Mouse (Mus musculus) liver, postnatal 0 days (tissue): ENCODE results near the gene Atp11a. TPM values are rescaled to one million over a fixed set of nuclear protein-coding genes. Genes with fewer than 3 reads are reported as not detected.
A peak's percentile ranks its signal among the peaks of the same experiment; 100 is the strongest.

Experiments
- ATAC-seq: fragments of 200-750 bp; cut with Nextera tagmentation; 2 replicates; pipeline ENCODE4 v1.8.0; 2017; ENCODE audit warnings: mild to moderate bottlenecking, moderate library complexity
- DNase-seq: peaks from one replicate; pipeline ENCODE4 v3.0.0-alpha.2; 2016
- H3K27ac ChIP-seq: fragments of 300-500 bp; sonication (generic); 2 replicates; pipeline ENCODE4 v1.5.1; 2014; ENCODE audit warnings: antibody characterized with exemption, moderate library complexity, mild to moderate bottlenecking, low read depth
- H3K27me3 ChIP-seq: fragments of 300-500 bp; sonication (generic); 2 replicates; pipeline ENCODE4 v1.6.1; 2014; ENCODE audit warnings: low read length, control low read depth, mixed read lengths; ENCODE audit not compliant: insufficient read depth
- H3K36me3 ChIP-seq: fragments of 300-500 bp; sonication (generic); replicated peaks from 2 replicates; pipeline ENCODE4 v1.6.1; 2014; ENCODE audit warnings: mild to moderate bottlenecking, control low read depth, low read length, moderate library complexity, mixed read lengths; ENCODE audit not compliant: insufficient read depth
- H3K4me1 ChIP-seq: fragments of 300-500 bp; sonication (generic); 2 replicates; pipeline ENCODE4 v1.6.1; 2014; ENCODE audit warnings: antibody characterized with exemption, mild to moderate bottlenecking, control low read depth; ENCODE audit not compliant: insufficient read depth
- H3K4me2 ChIP-seq: fragments of 300-500 bp; sonication (generic); 2 replicates; pipeline ENCODE4 v1.6.1; 2014; ENCODE audit warnings: low read depth, mild to moderate bottlenecking, low read length, moderate library complexity, mixed read lengths
- H3K4me3 ChIP-seq: fragments of 300-500 bp; sonication (generic); 2 replicates; pipeline ENCODE4 v1.5.1; 2014; ENCODE audit warnings: low read depth, low read length
- H3K9ac ChIP-seq: fragments of 300-500 bp; sonication (generic); replicated peaks from 2 replicates; pipeline ENCODE4 v1.6.1; 2014; ENCODE audit warnings: mild to moderate bottlenecking, moderate library complexity
- H3K9me3 ChIP-seq: fragments of 300-500 bp; sonication (generic); 2 replicates; pipeline ENCODE4 v1.6.1; 2016; ENCODE audit warnings: mild to moderate bottlenecking, control low read depth, low read length, mixed read lengths
- CTCF ChIP-seq: sonication (generic); IDR thresholded peaks from 2 replicates; pipeline ENCODE4 v1.5.1; 2016; ENCODE audit warnings: antibody characterized with exemption, low read depth
- EP300 ChIP-seq: IDR thresholded peaks from 2 replicates; pipeline ENCODE4 v1.6.1; 2016; ENCODE audit warnings: antibody characterized with exemption, low read depth, mild to moderate bottlenecking
- WGBS: fragments of 180-500 bp; shearing (Covaris S2); extraction: QIAGEN DNeasy Blood & Tissue Kit; methylation state at CpG from one replicate; pipeline ENCODE4 v1.1.7; 2014; ENCODE audit not compliant: insufficient replicate concordance; 5-methylcytosine and 5-hydroxymethylcytosine counted together
- polyA plus RNA-seq: library from polyadenylated mRNA; unstranded; fragments of >200 nt; fragmentation: Nextera tagmentation; extraction: Ambion mirVana; gene quantifications from 2 replicates; pipeline ENCODE4 v1.2.1, GENCODE M21; 2015

The Atp11a gene
- polyA plus RNA-seq, result 0.90 and 1.1 TPM in 2 replicates

DNA sequence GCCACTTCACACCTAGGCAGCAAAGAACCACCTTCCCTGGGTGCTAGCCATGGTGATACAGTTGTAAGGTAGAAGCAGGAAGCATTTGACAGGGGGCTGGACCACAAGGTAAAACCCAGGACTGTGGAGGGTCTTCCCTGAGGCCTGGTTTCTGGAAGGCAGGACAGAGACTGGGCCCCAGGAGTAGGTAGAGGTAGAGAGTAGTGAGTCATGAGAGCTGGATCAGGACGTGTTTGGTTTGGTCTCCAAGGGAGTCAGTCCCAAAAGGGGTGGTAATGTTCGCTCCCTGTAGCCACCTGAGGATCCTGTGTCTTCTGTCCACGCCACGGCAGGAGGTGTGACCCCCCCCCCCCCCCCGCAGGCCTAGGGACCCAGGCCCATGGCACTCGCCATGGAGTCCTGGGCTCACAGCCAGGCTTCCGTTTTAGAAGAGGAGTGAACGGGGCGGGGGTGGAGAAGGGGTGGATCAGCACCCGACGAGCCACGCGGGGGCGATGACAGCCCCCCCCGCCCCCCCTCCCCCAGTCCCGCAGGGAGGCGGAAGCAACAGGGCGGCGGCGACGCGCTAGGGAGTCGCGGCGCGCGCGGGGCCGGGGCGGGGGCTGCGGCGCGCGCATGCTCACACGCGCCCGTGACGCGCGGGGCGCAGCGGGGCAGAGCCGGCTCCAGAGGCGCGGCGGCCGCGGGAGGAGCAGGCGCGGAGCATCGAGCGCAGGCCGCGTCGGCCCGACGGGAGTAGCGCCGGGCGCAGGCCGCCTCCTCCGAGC is at the start of gene Atp11a:
Atp11a (plus strand) TSS at position 624 of the 767 bp plus-strand sequence.
- Histone ChIP-seq H3K4me1 (peaks cover 6% of the 10 kb centered on the region; the same call in 1 of the 2 replicates), H3K9me3 (no peaks in the 10 kb centered on the region), H3K36me3 (no peaks in the 10 kb centered on the region), H3K4me3 (peak within 1 kb of the TSS; percentile 52), H3K27me3 (peaks cover 41% of the 10 kb centered on the region), H3K27ac (peak within 1 kb of the TSS; percentile 53), H3K4me2 (peak within 1 kb of the TSS; percentile 73), H3K9ac (peak within 1 kb of the TSS; percentile 66)
- WGBS, result 5% methylated on average over 25 of the region's 62 CpGs
- no peak for TF ChIP-seq EP300
- no peak for TF ChIP-seq CTCF
- DNase-seq (peak; percentile 61), ATAC-seq (peak; percentile 80)

DNA sequence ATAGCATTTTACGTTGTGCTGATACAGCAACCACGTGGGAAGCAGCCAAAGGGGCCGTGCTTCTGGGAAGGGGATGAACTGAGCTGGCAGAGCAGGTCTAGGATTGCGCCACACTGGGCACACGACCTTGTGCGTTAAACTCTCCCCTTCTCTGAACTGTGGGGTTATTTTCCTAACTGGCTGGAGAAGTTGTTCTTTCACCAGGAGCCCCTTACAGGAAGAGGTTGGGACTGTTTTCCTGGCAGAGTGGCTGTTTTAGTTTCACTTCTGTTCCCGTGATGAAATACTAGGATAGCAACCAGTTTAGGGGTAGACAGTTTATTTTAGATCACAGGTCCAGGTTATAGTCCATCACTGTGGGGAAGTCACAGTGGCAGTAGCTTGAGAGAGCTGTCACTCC is 45.2 kb upstream of the Atp11a start:
- Histone ChIP-seq H3K4me3 (no peak overlapping the region), H3K27me3 (no peaks in the 10 kb centered on the region), H3K9ac (no peak overlapping the region), H3K4me2 (peak overlapping the region; percentile 35), H3K9me3 (no peaks in the 10 kb centered on the region; the same call in 1 of the 2 replicates), H3K36me3 (no peaks in the 10 kb centered on the region), H3K27ac (no peak overlapping the region; the same call in 1 of the 2 replicates), H3K4me1 (no peaks in the 10 kb centered on the region)
- WGBS, result 46% methylated on average over 7 of the region's 7 CpGs
- ATAC-seq, result peak; percentile 89
- DNase-seq, result peak; percentile 45
- TF ChIP-seq EP300, result 0 out of 2 replicates have a peak, but pooled peaks have one; percentile 16
- TF ChIP-seq CTCF, result no peak

DNA sequence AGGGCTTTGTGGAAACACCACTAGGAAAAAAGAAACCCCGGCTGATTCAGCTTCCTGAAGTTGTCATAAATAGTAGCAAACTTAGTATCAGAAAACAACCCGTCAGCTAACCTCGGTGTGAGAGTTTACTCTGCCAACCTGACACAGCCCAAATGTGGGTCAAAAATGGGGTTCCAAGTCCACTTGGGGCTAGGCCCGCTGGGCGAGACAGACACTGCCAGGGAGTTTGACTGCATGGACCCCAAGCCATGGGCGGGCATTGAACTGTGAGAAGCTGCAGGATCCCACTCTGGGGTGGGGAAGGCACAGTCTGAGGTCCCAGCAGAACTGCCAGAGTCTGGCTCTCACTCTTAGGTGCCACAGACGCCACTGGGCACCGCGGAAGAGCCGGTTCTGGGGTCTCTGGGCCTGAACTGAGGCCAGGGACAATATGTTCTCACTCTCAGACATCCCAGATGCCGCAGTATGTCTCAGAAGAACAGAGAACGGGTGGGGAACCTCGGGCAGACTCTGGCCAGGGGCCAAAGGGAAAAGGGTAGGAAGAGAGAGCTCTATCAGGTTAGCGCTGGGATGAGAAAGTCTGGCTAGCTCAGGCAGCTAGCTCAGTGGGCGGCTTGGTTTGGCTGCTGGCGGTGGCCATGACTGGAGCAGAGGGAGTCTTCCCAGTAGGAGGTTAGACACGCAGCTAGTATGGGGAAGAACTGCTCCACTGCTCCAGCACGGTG is 40.8 kb upstream of the Atp11a start:
- ATAC-seq (no peak), DNase-seq (no peak)
- Histone ChIP-seq H3K27ac (no peak overlapping the region), H3K9me3 (no peaks in the 10 kb centered on the region), H3K36me3 (no peaks in the 10 kb centered on the region), H3K4me3 (no peak overlapping the region), H3K4me2 (no peak overlapping the region), H3K27me3 (no peaks in the 10 kb centered on the region), H3K4me1 (peaks cover 1% of the 10 kb centered on the region), H3K9ac (no peak overlapping the region)
- TF ChIP-seq CTCF (no peak), EP300 (no peak)
- 72% methylated on average over 18 of the region's 18 CpGs for WGBS

- Histone ChIP-seq H3K9ac (no peak overlapping the region), H3K4me2 (no peak overlapping the region), H3K4me1 (peaks cover 5% of the 10 kb centered on the region), H3K9me3 (no peaks in the 10 kb centered on the region), H3K36me3 (no peaks in the 10 kb centered on the region), H3K27ac (no peak overlapping the region), H3K4me3 (no peak overlapping the region), H3K27me3 (no peaks in the 10 kb centered on the region)
- DNase-seq (no peak), ATAC-seq (no peak)
- no peak for TF ChIP-seq EP300
- no peak for TF ChIP-seq CTCF
- WGBS, result 69% methylated on average over 9 of the region's 9 CpGs
Observed at GRCm38 (mm10) chr8:12719091-12719490, 37.7 kb upstream of the Atp11a start.

DNA sequence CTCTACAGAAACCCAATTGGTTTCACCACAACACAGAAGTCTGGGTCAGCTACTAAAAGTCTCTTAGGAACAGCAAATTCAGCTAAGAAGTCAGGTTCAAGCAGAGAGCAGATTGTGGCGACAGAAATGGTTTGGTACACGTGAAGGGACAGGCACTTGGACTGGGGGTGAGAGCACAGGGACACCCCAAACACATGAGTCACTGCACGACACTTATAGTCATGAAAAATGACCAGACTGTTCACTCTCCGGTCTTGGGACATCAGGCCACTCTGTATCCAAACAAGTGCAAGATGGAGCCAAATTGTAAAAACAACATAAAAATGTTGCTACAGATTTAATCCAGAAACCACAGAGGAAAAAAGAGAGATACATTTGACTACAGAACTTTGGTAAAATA is 28.2 kb upstream of the Atp11a start:
- TF ChIP-seq EP300, result no peak
- TF ChIP-seq CTCF, result no peak
- H3K27ac ChIP-seq, result 0 out of 2 replicates have a peak overlapping the region, but pooled peaks have one; percentile 29
- no peak for ATAC-seq
- no peak overlapping the region for H3K4me3 ChIP-seq
- H3K4me2 ChIP-seq, result no peak overlapping the region
- H3K4me1 ChIP-seq, result no peaks in the 10 kb centered on the region
- H3K9ac ChIP-seq, result no peak overlapping the region
- peaks cover 8% of the 10 kb centered on the region; the same call in 1 of the 2 replicates for H3K27me3 ChIP-seq
- H3K9me3 ChIP-seq, result no peaks in the 10 kb centered on the region
- no peaks in the 10 kb centered on the region for H3K36me3 ChIP-seq
- no peak for DNase-seq
- WGBS, result 61% methylated on average over 4 of the region's 4 CpGs

DNA sequence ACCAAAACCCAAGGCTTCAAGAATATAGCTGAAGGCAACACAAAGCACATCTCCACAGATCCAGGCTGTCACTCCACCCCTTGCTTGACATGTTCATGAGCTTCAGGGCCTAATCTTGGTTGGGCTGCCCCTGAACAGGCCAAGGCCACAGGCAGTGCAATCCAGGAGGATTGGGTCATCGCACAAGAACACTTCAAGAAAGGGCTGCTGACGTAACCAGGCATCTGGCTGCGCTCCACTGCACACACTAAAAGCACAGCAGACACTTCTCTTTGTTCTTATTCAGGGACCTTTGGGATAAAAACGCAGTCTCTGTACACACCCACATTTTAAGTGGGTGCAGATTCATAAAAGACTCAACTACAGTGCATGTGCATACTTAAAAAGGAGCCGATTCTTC is 26.0 kb upstream of the Atp11a start:
- TF ChIP-seq CTCF (no peak), EP300 (no peak)

More for the DNA sequence above, 26.0 kb upstream of the Atp11a start:
- DNase-seq (no peak), ATAC-seq (no peak)
- Histone ChIP-seq H3K36me3 (no peaks in the 10 kb centered on the region), H3K27ac (no peak overlapping the region), H3K9me3 (no peaks in the 10 kb centered on the region), H3K27me3 (0 out of 2 replicates have a peak, but pooled peaks cover 8% of the 10 kb centered on the region), H3K4me2 (no peak overlapping the region), H3K9ac (no peak overlapping the region), H3K4me3 (no peak overlapping the region), H3K4me1 (no peaks in the 10 kb centered on the region)
- 68% methylated on average over 5 of the region's 5 CpGs for WGBS
